Mouse (Mus musculus): ENCODE data around the gene Sarm1. TPM values are rescaled to one million over a fixed set of nuclear protein-coding genes. Genes with fewer than 3 reads are reported as not detected.

Gene Sarm1
- 0.14 and 0.21 TPM in 2 replicates for polyA plus RNA-seq (2015; fragmentation: Nextera tagmentation; extraction: Ambion mirVana)

DNA sequence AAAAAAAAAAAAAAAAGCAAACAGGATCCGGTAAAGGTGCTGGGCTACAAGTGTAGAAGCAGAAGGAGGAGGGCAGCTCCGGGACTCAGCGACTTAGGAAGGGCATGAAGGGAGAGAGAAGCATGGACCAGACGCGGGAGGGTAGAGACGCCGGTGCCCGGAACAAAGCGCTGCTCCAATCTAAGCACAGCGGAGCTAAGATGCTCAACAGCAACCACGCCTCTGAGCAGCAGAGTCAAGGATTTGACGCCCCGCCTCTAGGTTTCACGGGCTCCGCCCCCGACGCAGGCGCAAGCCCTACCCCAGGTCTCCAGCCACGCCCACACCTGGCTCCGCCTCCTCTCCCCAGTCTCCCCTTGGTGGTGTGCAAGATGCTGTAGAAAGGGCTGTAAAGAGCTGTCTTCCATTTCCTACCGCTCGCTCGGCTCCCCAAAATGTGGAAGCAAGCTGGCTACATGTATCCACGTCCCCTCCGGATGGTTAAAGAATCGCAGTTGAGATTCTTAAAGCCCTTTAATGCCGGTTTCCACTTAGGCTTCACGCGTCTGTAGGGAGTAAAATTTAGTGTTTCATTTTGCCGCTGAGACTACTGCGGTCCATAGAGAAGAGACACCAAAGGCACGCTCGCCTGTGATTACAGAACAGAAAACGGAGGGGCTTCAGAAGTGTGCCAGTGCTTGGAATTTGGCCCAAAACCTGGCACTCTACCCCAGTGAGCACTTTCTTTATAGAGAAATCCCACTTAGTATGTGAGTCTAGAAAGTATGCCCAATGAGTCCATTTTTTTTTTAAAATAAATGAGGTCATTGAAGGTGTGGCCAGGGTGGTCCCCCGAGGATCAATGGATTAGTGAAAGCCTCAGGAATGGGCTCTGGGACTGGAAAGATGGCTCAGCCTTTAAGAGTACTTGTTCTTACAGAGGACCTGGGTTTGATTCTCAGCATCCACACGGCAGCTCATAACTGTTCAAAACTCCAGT lies at the start of gene Sarm1:
Sarm1 (minus strand) TSS at position 211 of the 979 bp plus-strand sequence.
- peak; percentile 76 for ATAC-seq
- H3K27me3 ChIP-seq (ENCODE audit: insufficient read depth, low read length): peaks cover 28% of the 10 kb centered on the region
- no peaks in the 10 kb centered on the region for H3K36me3 ChIP-seq (replicated peaks; ENCODE audit: insufficient read depth, low read length)
- H3K4me1 ChIP-seq (ENCODE audit: insufficient read depth): peaks cover 20% of the 10 kb centered on the region
- H3K27ac ChIP-seq (ENCODE audit: low read depth): peak within 1 kb of the TSS; percentile 86
- H3K9ac ChIP-seq (replicated peaks): peak within 1 kb of the TSS; percentile 26; the same call in 1 of the 2 replicates
- peak; percentile 96 for DNase-seq
- no peaks in the 10 kb centered on the region for H3K9me3 ChIP-seq (ENCODE audit: low read length)
- WGBS (ENCODE audit: insufficient replicate concordance): 3% methylated on average over 36 of the region's 36 CpGs
- peak within 1 kb of the TSS; percentile 53 for H3K4me3 ChIP-seq (ENCODE audit: low read depth, low read length)
- no peak for TF ChIP-seq EP300 (IDR thresholded peaks at IDR 0.05; ENCODE audit: low read depth)
- no peak for TF ChIP-seq CTCF (IDR thresholded peaks at IDR 0.05; ENCODE audit: low read depth)
- H3K4me2 ChIP-seq (ENCODE audit: low read depth, low read length): peak within 1 kb of the TSS; percentile 78

DNA sequence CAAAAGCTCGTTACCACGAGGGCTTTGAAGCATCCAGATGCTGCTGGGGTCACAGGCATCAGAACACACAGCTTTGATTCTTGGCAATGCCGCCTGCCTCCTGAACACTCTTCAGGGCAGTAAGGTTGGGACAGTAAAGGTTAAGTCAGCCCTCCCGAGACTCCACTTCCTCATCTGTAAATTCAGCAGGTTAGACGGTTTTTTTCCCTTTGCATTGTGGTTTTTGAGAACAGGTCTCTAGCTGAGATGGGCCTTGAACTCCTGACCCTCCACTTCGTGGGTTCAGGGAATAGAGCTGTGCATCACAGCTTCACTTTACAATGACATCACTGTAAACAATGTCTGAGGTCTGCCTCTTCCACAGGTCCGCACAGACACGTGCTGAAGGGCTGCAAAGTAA lies 47.6 kb upstream of the Sarm1 start:
- ATAC-seq (no peak), DNase-seq (no peak)
- no peaks in the 10 kb centered on the region for H3K27me3 ChIP-seq (ENCODE audit: insufficient read depth, low read length)
- peaks cover 16% of the 10 kb centered on the region for H3K4me1 ChIP-seq (ENCODE audit: insufficient read depth)
- H3K4me3 ChIP-seq (ENCODE audit: low read depth, low read length): no peak overlapping the region
- H3K4me2 ChIP-seq (ENCODE audit: low read depth, low read length): no peak overlapping the region
- TF ChIP-seq CTCF (IDR thresholded peaks at IDR 0.05; ENCODE audit: low read depth) (no peak), EP300 (IDR thresholded peaks at IDR 0.05; ENCODE audit: low read depth) (no peak)
- no peak overlapping the region for H3K27ac ChIP-seq (ENCODE audit: low read depth)
- no peaks in the 10 kb centered on the region for H3K9me3 ChIP-seq (ENCODE audit: low read length)
- peaks cover 25% of the 10 kb centered on the region for H3K36me3 ChIP-seq (replicated peaks; ENCODE audit: insufficient read depth, low read length)
- H3K9ac ChIP-seq (replicated peaks): no peak overlapping the region
- WGBS (ENCODE audit: insufficient replicate concordance): 42% methylated on average over 8 of the region's 8 CpGs

DNA sequence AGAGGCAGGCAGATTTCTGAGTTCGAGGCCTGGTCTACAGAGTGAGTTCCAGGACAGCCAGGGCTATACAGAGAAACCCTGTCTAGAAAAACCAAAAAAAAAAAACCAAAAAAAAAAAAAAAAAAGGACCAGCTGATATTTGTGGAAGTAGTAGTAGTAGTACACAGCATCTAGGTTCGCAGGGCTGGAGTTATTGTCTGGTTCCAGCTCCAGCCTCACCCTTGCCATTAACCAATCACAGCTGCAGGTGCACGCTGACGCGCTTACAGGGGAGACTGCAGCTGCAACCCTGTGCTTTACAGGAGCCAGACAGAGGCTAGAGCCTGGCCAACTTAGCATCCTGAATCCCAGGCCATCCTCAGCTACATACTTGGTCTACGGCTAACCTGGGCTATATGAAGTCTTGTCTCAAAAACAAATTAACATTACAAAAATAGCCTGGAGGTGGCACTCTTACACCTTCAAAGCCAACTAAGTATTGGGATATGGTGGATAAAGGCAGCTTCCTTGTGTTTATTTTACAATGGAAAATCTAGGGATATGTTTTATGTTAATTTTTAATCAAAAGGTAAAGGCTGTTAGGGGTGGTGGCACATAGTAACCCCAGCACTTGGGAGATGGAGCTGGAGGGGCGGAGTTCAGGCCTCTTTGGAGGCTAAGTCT lies 47.0 kb upstream of the Sarm1 start:
- no peak overlapping the region for H3K4me2 ChIP-seq (ENCODE audit: low read depth, low read length)
- H3K27me3 ChIP-seq (ENCODE audit: insufficient read depth, low read length): no peaks in the 10 kb centered on the region
- TF ChIP-seq EP300 (IDR thresholded peaks at IDR 0.05; ENCODE audit: low read depth) (no peak), CTCF (IDR thresholded peaks at IDR 0.05; ENCODE audit: low read depth) (peak; percentile 22; the same call in 1 of the 2 replicates)
- H3K4me3 ChIP-seq (ENCODE audit: low read depth, low read length): no peak overlapping the region
- DNase-seq (no peak), ATAC-seq (no peak)
- no peak overlapping the region for H3K27ac ChIP-seq (ENCODE audit: low read depth)
- H3K9ac ChIP-seq (replicated peaks): no peak overlapping the region
- peaks cover 31% of the 10 kb centered on the region for H3K36me3 ChIP-seq (replicated peaks; ENCODE audit: insufficient read depth, low read length)
- H3K4me1 ChIP-seq (ENCODE audit: insufficient read depth): peaks cover 10% of the 10 kb centered on the region
- WGBS (ENCODE audit: insufficient replicate concordance): 89% methylated on average over 7 of the region's 7 CpGs
- H3K9me3 ChIP-seq (ENCODE audit: low read length): no peaks in the 10 kb centered on the region

DNA sequence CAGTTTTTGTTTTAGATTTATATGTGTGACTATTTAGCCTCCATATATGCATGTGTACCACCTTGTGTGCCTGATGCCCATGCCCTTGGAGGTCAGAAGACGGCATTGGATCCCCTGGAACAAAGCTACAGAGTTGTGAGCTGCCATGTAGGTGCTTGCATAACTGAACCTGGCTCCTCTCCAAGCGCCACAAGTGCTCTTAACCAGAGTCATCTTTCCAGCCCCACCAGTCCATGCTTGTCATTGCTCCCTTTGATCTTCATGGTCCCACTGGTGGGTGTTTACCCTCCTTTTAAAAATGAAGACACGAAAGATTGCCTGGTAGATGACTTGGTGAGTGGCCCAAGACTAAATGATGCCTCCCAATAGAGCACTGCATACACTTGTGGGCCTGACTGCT lies 42.8 kb upstream of the Sarm1 start:
- Histone ChIP-seq H3K27me3 (ENCODE audit: insufficient read depth, low read length) (no peaks in the 10 kb centered on the region), H3K9ac (replicated peaks) (no peak overlapping the region), H3K27ac (ENCODE audit: low read depth) (no peak overlapping the region), H3K36me3 (replicated peaks; ENCODE audit: insufficient read depth, low read length) (peaks cover 39% of the 10 kb centered on the region), H3K4me3 (ENCODE audit: low read depth, low read length) (no peak overlapping the region), H3K4me1 (ENCODE audit: insufficient read depth) (peaks cover 17% of the 10 kb centered on the region), H3K4me2 (ENCODE audit: low read depth, low read length) (no peak overlapping the region), H3K9me3 (ENCODE audit: low read length) (no peaks in the 10 kb centered on the region)
- ATAC-seq (no peak), DNase-seq (peak; percentile 47)
- 69% methylated on average over 3 of the region's 3 CpGs for WGBS (ENCODE audit: insufficient replicate concordance)
- TF ChIP-seq CTCF (IDR thresholded peaks at IDR 0.05; ENCODE audit: low read depth): no peak
- TF ChIP-seq EP300 (IDR thresholded peaks at IDR 0.05; ENCODE audit: low read depth): no peak

DNA sequence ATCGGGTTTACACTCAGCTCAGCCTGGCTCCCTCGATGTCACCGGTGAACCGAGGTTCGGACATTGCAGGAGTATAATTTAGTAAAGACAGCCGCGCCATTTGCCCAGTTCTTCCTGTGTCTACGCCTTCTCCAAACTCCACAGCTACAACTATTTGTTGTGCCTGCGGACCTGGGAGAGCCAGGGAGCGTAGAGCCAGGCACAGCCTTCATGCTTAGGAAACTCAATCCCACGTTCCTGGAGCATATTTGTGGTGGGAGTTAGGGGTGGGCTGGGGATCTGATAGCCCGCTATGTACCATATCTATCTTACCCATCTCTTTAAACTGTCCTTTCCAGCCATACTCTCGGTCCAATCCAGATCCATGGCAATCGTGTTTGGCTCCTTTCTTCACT lies 39.1 kb upstream of the Sarm1 start:
- Histone ChIP-seq H3K9me3 (ENCODE audit: low read length) (no peaks in the 10 kb centered on the region), H3K4me1 (ENCODE audit: insufficient read depth) (peaks cover 25% of the 10 kb centered on the region), H3K4me2 (ENCODE audit: low read depth, low read length) (peak overlapping the region; percentile 93), H3K27ac (ENCODE audit: low read depth) (peak overlapping the region; percentile 95), H3K27me3 (ENCODE audit: insufficient read depth, low read length) (no peaks in the 10 kb centered on the region), H3K9ac (replicated peaks) (peak overlapping the region; percentile 93), H3K36me3 (replicated peaks; ENCODE audit: insufficient read depth, low read length) (peaks cover 30% of the 10 kb centered on the region), H3K4me3 (ENCODE audit: low read depth, low read length) (peak overlapping the region; percentile 80)
- under 1% methylated on average over 14 of the region's 14 CpGs for WGBS (ENCODE audit: insufficient replicate concordance)
- DNase-seq (no peak), ATAC-seq (peak; percentile 3; the same call in 1 of the 2 replicates)
- TF ChIP-seq CTCF (IDR thresholded peaks at IDR 0.05; ENCODE audit: low read depth) (no peak), EP300 (IDR thresholded peaks at IDR 0.05; ENCODE audit: low read depth) (no peak)

Data from liver, postnatal 0 days (tissue).